Mouse (Mus musculus) intestine, embryonic 14.5 days (tissue): Measurements from ENCODE around the gene Pde10a. TPM values are rescaled to one million over a fixed set of nuclear protein-coding genes. Genes with fewer than 3 reads are reported as not detected.

Experiments
- ATAC-seq: fragments of 200-750 bp; cut with Nextera tagmentation; replicated peaks from 2 replicates; pipeline ENCODE4 v1.8.0; 2017; ENCODE audit warnings: low read depth, moderate number of reproducible peaks, moderate TSS enrichment, moderate library complexity; ENCODE audit not compliant: low FRiP score, low TSS enrichment
- DNase-seq: peaks from one replicate; pipeline ENCODE4 v3.0.0-alpha.2; 2018; ENCODE audit warnings: low spot score
- H3K27ac ChIP-seq: fragments of 300-500 bp; sonication (generic); 2 replicates; pipeline ENCODE4 v1.5.1; 2014; ENCODE audit warnings: low read depth, mild to moderate bottlenecking, control low read depth
- H3K27me3 ChIP-seq: fragments of 300-500 bp; sonication (generic); replicated peaks from 2 replicates; pipeline ENCODE4 v1.6.1; 2014; ENCODE audit warnings: low read length, control low read depth; ENCODE audit not compliant: control insufficient read depth, insufficient read depth
- H3K36me3 ChIP-seq: fragments of 300-500 bp; sonication (generic); 2 replicates; pipeline ENCODE4 v1.6.1; 2014; ENCODE audit warnings: low read length, control low read depth; ENCODE audit not compliant: control insufficient read depth, insufficient read depth
- H3K4me1 ChIP-seq: fragments of 300-500 bp; sonication (generic); replicated peaks from 2 replicates; pipeline ENCODE4 v1.6.1; 2014; ENCODE audit warnings: low read length, control low read depth, mixed read lengths; ENCODE audit not compliant: control insufficient read depth, insufficient read depth
- H3K4me2 ChIP-seq: fragments of 300-500 bp; sonication (generic); 2 replicates; pipeline ENCODE4 v1.6.1; 2014; ENCODE audit warnings: low read length
- H3K4me3 ChIP-seq: fragments of 300-500 bp; sonication (generic); 2 replicates; pipeline ENCODE4 v1.5.1; 2014; ENCODE audit warnings: low read depth, low read length, control low read depth, mixed read lengths
- H3K9ac ChIP-seq: fragments of 300-500 bp; sonication (generic); 2 replicates; pipeline ENCODE4 v1.6.1; 2014; ENCODE audit warnings: mild to moderate bottlenecking, low read length
- H3K9me3 ChIP-seq: fragments of 300-500 bp; sonication (generic); 2 replicates; pipeline ENCODE4 v1.6.1; 2016; ENCODE audit warnings: low read length, control low read depth; ENCODE audit not compliant: control insufficient read depth
- WGBS: fragments of 180-500 bp; shearing (Covaris S2); extraction: QIAGEN DNeasy Blood & Tissue Kit; methylation state at CpG from one replicate; pipeline ENCODE4 v1.1.7; 2014; 5-methylcytosine and 5-hydroxymethylcytosine counted together
- polyA plus RNA-seq: library from polyadenylated mRNA; unstranded; fragments of >200 nt; fragmentation: Nextera tagmentation; extraction: Ambion mirVana; gene quantifications from 2 replicates; pipeline ENCODE4 v1.2.1, GENCODE M21; 2014

The Pde10a gene
- 1.1 and 1.4 TPM in 2 replicates for polyA plus RNA-seq

DNA sequence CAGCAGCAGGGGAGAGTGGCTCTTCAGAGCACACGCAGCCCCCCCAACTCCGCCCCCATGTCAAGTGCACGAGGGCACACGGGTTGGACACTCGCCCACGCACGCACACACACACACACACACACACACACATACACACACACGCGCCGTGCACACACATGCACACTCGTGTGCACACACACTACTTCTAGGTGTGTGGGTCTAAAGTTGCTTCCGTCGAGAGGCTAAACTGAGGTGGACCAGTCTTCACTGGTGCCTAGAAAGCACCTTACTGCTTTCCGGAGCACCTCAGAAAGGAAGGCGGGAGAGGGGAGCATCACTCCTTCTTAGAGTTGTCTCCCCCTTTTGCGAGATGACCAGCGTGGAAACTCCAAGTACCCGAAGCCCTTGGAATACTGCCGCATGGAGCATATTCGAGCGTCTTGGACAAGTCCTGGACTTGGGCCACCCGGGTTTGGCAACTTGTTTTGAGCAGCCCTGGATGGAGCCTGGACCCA lies at the start of gene Pde10a:
Pde10a (plus strand) TSS at position 148 of the 497 bp plus-strand sequence.
- no peak within 1 kb of the TSS for H3K27ac ChIP-seq
- peaks cover 15% of the 10 kb centered on the region; the same call in 1 of the 2 replicates for H3K4me1 ChIP-seq
- H3K9ac ChIP-seq, result peak within 1 kb of the TSS; percentile 35
- no peaks in the 10 kb centered on the region for H3K9me3 ChIP-seq
- peaks cover 57% of the 10 kb centered on the region for H3K27me3 ChIP-seq
- 3% methylated on average over 22 of the region's 22 CpGs for WGBS
- ATAC-seq, result peak; percentile 52; the same call in 1 of the 2 replicates
- peak within 1 kb of the TSS; percentile 44 for H3K4me3 ChIP-seq
- H3K4me2 ChIP-seq, result peak within 1 kb of the TSS; percentile 97
- DNase-seq, result peak; percentile 69
- H3K36me3 ChIP-seq, result no peaks in the 10 kb centered on the region

DNA sequence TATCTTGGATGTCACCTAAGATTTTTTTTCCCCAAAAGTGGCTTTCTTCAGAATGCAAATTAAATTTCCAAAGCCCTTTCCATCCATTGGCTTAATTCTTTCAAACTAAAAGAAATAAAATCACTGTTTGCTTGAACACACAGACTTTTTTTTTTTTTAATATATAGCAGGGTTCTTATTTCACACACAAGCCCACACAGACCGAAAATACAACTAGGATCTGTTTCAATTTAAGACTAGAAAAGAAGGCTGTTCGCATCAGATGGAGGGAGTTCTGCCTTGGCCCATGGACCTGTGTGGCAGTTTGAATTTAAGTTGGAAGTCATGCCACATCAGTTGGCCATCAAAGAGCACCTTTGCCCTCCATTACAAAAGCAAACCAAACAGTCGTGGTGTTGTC lies 46.6 kb upstream of the Pde10a start:
- DNase-seq, result no peak
- Histone ChIP-seq H3K4me2 (no peak overlapping the region), H3K4me1 (no peaks in the 10 kb centered on the region), H3K27me3 (no peaks in the 10 kb centered on the region), H3K36me3 (no peaks in the 10 kb centered on the region), H3K9ac (no peak overlapping the region), H3K9me3 (0 out of 2 replicates have a peak, but pooled peaks cover 3% of the 10 kb centered on the region), H3K27ac (no peak overlapping the region), H3K4me3 (no peak overlapping the region)
- ATAC-seq, result no peak
- 78% methylated on average over 3 of the region's 3 CpGs for WGBS

DNA sequence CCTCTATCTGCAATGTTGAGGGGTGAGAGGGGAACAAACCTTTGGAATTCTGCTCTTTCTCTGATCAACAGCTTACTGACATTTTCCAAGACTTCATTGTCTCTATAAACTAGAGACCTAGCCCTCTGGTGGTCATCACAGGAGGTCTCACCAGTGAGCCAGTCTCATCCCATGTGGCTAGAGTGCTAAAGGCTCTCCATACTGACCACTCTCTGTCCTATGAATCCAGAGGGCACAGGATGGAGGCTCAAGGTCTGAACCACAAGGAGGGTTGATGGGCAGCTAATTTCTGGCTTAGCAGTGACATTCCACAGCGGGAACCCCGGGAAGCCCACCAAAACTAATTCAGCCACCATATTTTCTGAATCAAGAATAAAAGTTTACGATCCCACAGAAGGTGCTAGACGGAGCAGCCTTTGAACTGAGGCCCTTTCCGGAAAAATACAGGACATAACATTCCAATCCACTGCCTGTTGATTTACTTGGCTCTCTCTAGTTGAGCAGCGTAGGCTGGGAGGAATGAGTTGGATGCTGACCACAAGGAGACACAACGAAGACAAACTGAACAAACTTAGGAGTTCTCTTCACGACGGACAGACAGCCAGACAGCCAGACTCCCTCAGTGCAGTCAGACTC lies 45.6 kb upstream of the Pde10a start:
- no peak overlapping the region for H3K9ac ChIP-seq
- no peak overlapping the region for H3K4me3 ChIP-seq
- no peaks in the 10 kb centered on the region for H3K4me1 ChIP-seq
- no peaks in the 10 kb centered on the region for H3K27me3 ChIP-seq
- no peaks in the 10 kb centered on the region for H3K36me3 ChIP-seq
- DNase-seq (no peak), ATAC-seq (no peak)
- no peak overlapping the region for H3K4me2 ChIP-seq
- no peak overlapping the region for H3K27ac ChIP-seq
- H3K9me3 ChIP-seq, result 0 out of 2 replicates have a peak, but pooled peaks cover 3% of the 10 kb centered on the region
- WGBS, result 73% methylated on average over 9 of the region's 9 CpGs

DNA sequence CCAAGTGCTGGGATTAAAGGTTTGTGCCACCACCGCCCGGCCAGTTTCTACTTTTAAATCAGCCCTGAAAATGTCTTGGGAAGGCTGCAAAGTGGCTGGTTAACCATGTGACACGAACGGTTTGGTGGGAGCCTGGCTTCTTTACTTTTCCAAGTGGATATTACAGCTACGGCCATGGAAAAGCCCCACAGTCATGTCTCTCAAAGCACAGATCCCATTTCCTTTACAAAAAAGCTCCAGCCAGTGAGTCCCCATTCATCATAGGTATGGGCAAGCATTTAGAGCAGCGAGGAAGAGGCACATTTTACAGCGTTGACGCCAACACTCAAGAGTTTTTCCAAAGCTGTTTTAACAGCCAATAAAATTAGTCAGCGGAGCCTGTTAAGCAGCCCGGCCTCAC lies 43.4 kb upstream of the Pde10a start:
- ATAC-seq (no peak), DNase-seq (no peak)
- Histone ChIP-seq H3K27ac (no peak overlapping the region), H3K9ac (no peak overlapping the region), H3K4me1 (no peaks in the 10 kb centered on the region), H3K9me3 (0 out of 2 replicates have a peak, but pooled peaks cover 3% of the 10 kb centered on the region), H3K4me2 (no peak overlapping the region), H3K4me3 (no peak overlapping the region), H3K27me3 (no peaks in the 10 kb centered on the region), H3K36me3 (no peaks in the 10 kb centered on the region)
- WGBS, result 69% methylated on average over 10 of the region's 10 CpGs

DNA sequence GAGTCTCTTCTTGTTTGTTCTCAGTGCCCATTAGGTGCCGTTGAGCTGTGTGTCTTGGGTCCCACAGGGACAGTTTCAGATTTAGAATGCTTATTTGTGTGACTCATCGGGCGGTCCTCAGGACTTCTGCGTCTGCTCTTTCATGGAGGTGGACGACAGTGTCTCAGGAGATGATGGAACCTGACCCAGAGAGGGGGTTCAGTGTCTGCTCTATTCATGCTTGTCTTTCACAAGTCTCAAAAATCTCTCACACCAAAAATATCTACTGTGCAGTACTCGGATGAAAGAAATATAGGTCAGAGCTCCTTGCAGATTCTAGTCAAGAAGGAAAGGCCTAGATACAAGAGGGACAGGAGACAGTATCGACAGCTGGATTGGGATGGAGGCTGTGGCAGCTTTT lies 42.3 kb upstream of the Pde10a start:
- no peak overlapping the region for H3K4me2 ChIP-seq
- no peaks in the 10 kb centered on the region for H3K36me3 ChIP-seq
- no peaks in the 10 kb centered on the region for H3K27me3 ChIP-seq
- no peak overlapping the region for H3K4me3 ChIP-seq
- DNase-seq (no peak), ATAC-seq (no peak)
- H3K4me1 ChIP-seq, result no peaks in the 10 kb centered on the region
- no peak overlapping the region for H3K9ac ChIP-seq
- 0 out of 2 replicates have a peak, but pooled peaks cover 3% of the 10 kb centered on the region for H3K9me3 ChIP-seq
- H3K27ac ChIP-seq, result no peak overlapping the region
- 85% methylated on average over 7 of the region's 7 CpGs for WGBS

DNA sequence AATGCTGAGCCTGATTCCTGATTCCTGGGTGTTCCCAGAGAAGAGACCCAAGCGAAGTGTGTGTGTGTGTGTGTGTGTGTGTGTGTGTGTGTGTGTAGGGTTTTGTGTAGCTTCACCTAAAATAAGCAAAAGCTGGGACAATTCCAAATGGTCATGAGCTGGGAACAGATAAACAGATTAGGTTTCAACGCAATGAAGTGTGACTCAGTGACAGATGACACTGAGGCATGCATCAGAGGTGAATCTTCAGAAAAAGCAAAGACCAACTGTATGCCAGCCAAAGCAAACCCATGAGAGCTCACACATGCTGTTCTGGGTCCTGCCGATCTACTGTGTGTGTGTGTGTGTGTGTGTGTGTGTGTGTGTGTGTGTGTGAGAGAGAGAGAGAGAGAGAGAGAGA lies 40.9 kb upstream of the Pde10a start:
- ATAC-seq, result no peak
- Histone ChIP-seq H3K27me3 (no peaks in the 10 kb centered on the region), H3K36me3 (no peaks in the 10 kb centered on the region), H3K4me2 (no peak overlapping the region), H3K9me3 (no peaks in the 10 kb centered on the region), H3K9ac (no peak overlapping the region), H3K27ac (no peak overlapping the region), H3K4me3 (no peak overlapping the region), H3K4me1 (no peaks in the 10 kb centered on the region)
- 65% methylated on average over 3 of the region's 3 CpGs for WGBS
- no peak for DNase-seq

DNA sequence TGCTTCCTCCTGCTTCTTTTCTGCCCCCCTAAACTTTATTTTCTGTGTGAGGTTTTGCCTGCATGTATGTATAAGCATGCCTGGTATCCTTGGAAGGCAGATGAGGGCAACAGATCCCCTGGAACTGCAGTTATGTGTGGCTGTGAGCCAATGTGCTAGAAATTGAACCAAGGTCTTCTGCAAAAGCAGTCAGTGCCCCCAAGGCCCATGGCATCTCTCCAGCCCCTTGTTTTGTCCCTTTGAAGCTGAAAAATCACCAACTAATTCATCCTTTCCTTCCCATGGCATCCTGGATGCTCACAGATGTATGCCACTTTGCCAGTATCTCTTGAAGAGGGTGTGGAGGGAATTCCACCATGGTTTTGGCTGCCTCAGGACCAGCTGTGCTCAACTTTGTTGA lies 40.0 kb upstream of the Pde10a start:
- Histone ChIP-seq H3K36me3 (no peaks in the 10 kb centered on the region), H3K27ac (no peak overlapping the region), H3K9me3 (no peaks in the 10 kb centered on the region), H3K9ac (no peak overlapping the region), H3K4me3 (no peak overlapping the region), H3K4me2 (no peak overlapping the region), H3K4me1 (no peaks in the 10 kb centered on the region), H3K27me3 (no peaks in the 10 kb centered on the region)
- ATAC-seq (no peak), DNase-seq (no peak)

DNA sequence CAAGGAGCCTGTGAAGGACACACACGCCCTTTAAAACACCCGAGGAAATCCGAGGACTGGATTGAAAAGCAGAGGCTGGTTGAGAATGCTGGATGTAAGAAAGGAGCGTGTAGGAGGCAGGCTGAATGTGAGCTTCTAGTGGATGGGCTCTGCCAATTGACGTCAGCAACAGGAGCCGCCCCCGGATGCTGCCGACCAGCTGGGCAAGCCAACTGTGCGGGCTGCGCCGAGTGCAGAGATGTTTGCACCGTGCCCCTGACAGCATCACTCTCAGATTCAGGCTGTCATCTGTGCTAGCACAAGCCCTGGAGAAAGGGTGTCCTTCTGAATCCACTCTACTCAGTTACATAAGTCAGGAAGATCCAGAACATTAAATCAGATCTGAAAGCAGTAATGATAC lies 37.3 kb upstream of the Pde10a start:
- H3K9me3 ChIP-seq, result no peaks in the 10 kb centered on the region
- no peak overlapping the region for H3K4me3 ChIP-seq
- no peak overlapping the region for H3K27ac ChIP-seq
- H3K27me3 ChIP-seq, result no peaks in the 10 kb centered on the region
- DNase-seq (no peak), ATAC-seq (no peak)
- H3K36me3 ChIP-seq, result no peaks in the 10 kb centered on the region
- H3K9ac ChIP-seq, result no peak overlapping the region
- H3K4me1 ChIP-seq, result no peaks in the 10 kb centered on the region
- H3K4me2 ChIP-seq, result no peak overlapping the region
- WGBS, result 50% methylated on average over 12 of the region's 12 CpGs

DNA sequence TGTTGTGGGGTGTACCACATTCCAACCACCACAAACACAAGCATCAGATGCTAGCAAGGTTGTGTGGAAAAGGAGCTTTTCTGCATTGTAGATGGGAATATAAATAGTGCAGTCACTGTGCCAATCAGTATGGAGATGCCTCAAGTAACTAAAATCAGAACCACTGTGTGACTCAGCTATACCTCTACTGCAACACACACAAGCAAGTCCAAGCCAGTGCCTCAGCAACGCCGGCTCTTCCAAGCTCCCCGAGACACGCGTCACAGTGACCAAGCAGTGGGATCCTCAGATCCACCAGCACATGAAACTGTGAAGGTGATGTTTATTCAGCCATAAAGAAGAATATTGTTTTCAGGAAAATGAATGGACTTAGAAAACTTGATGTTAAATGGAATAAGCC lies 34.2 kb upstream of the Pde10a start:
- Histone ChIP-seq H3K27ac (no peak overlapping the region), H3K9me3 (no peaks in the 10 kb centered on the region), H3K4me1 (no peaks in the 10 kb centered on the region), H3K36me3 (no peaks in the 10 kb centered on the region), H3K9ac (no peak overlapping the region), H3K4me3 (no peak overlapping the region), H3K27me3 (no peaks in the 10 kb centered on the region), H3K4me2 (no peak overlapping the region)
- no peak for ATAC-seq
- no peak for DNase-seq
- 89% methylated on average over 5 of the region's 5 CpGs for WGBS
